Mouse (Mus musculus): ENCODE measurements around the gene Tmem164.
"Not testable (repeated sequence)": the region's sequence is repeated elsewhere in the genome, so short reads cannot be mapped to it uniquely, and the experiment has no call there.

Tmem164 gene

GRCm38 (mm10) chrX:142681056-142681615 lies at the start of gene Tmem164:
Gene Tmem164 (plus strand): TSS chrX:142681406.
- in situ Hi-C loops (cut with MboI), result no loop called here

- in situ Hi-C loops (cut with MboI), result not testable (repeated sequence)
These were observed 48.2 kb upstream of the Tmem164 start for GRCm38 (mm10) chrX:142632990-142633389.

GRCm38 (mm10) chrX:142647202-142647601 lies 34.0 kb upstream of the Tmem164 start:
- in situ Hi-C loops (cut with MboI), result no loop called here

- in situ Hi-C loops (cut with MboI), result no loop called here
These were observed 31.0 kb upstream of the Tmem164 start for GRCm38 (mm10) chrX:142650117-142650764.

GRCm38 (mm10) chrX:142664704-142665422 lies 16.3 kb upstream of the Tmem164 start:
- in situ Hi-C loops (cut with MboI), result no loop called here

GRCm38 (mm10) chrX:142665423-142665805 lies 15.8 kb upstream of the Tmem164 start:
- in situ Hi-C loops (cut with MboI), result no loop called here

GRCm38 (mm10) chrX:142669312-142670091 lies 11.7 kb upstream of the Tmem164 start:
- in situ Hi-C loops (cut with MboI), result no loop called here

- in situ Hi-C loops (cut with MboI), result no loop called here
These were observed 11.1 kb upstream of the Tmem164 start for GRCm38 (mm10) chrX:142670121-142670520.

GRCm38 (mm10) chrX:142671141-142671540 lies 10.1 kb upstream of the Tmem164 start:
- in situ Hi-C loops (cut with MboI), result no loop called here

GRCm38 (mm10) chrX:142672701-142673100 lies 8.5 kb upstream of the Tmem164 start:
- in situ Hi-C loops (cut with MboI), result no loop called here

GRCm38 (mm10) chrX:142677193-142677592 lies 4.0 kb upstream of the Tmem164 start:
- in situ Hi-C loops (cut with MboI), result no loop called here

GRCm38 (mm10) chrX:142678499-142679474 lies 2.4 kb upstream of the Tmem164 start:
- in situ Hi-C loops (cut with MboI), result no loop called here

GRCm38 (mm10) chrX:142679502-142680250 lies 1.5 kb upstream of the Tmem164 start:
- in situ Hi-C loops (cut with MboI), result no loop called here

- in situ Hi-C loops (cut with MboI), result no loop called here
These were observed 683 bp upstream of the Tmem164 start for GRCm38 (mm10) chrX:142680391-142681055.

GRCm38 (mm10) chrX:142681616-142682141 lies 473 bp downstream of the Tmem164 start:
- in situ Hi-C loops (cut with MboI), result no loop called here

GRCm38 (mm10) chrX:142682176-142682820 lies 1.1 kb downstream of the Tmem164 start:
- in situ Hi-C loops (cut with MboI), result no loop called here

- in situ Hi-C loops (cut with MboI), result no loop called here
These were observed 1.8 kb downstream of the Tmem164 start for GRCm38 (mm10) chrX:142682990-142683389.

- in situ Hi-C loops (cut with MboI), result no loop called here
These were observed 3.5 kb downstream of the Tmem164 start for GRCm38 (mm10) chrX:142684674-142685073.

- in situ Hi-C loops (cut with MboI), result no loop called here
These were observed 4.5 kb downstream of the Tmem164 start for GRCm38 (mm10) chrX:142685676-142686075.

All from mature B cell (primary cell).